Mouse (Mus musculus) ES-E14 (cell line): Measurements from ENCODE around the gene Pml. TPM values are rescaled to one million over a fixed set of nuclear protein-coding genes. Genes with fewer than 3 reads are reported as not detected.

ENCODE experiments used
- DNase-seq: peaks from one replicate; pipeline ENCODE4 v3.0.0-alpha.2; 2013; ENCODE audit warnings: low read depth, low spot score
- H3K27ac ChIP-seq: 2 replicates; pipeline ENCODE4 v1.5.1; 2012; ENCODE audit warnings: low read depth, mild to moderate bottlenecking, low read length, moderate library complexity, mixed read lengths; ENCODE audit not compliant: poor library complexity, insufficient read depth, severe bottlenecking
- H3K36me3 ChIP-seq: 2 replicates; pipeline ENCODE4 v1.6.1; 2012; ENCODE audit warnings: mild to moderate bottlenecking, low read length, moderate library complexity, mixed read lengths; ENCODE audit not compliant: control insufficient read depth, poor library complexity, insufficient read depth, severe bottlenecking
- H3K4me1 ChIP-seq, 2 experiments: fragments of 150-350 bp in 1 of 2; sonication (generic) in 1 of 2; 2 replicates each; pipeline ENCODE4 v1.6.1; 2012; ENCODE audit warnings: low read length in 2 of 2, mild to moderate bottlenecking in 1 of 2, mixed read lengths in 1 of 2; ENCODE audit not compliant: control insufficient read depth in 2 of 2, insufficient read depth in 2 of 2, poor library complexity in 1 of 2
- H3K4me3 ChIP-seq, 2 experiments: fragments of 150-350 bp in 1 of 2; sonication (generic) in 1 of 2; 2 replicates each; pipeline ENCODE4 v1.5.1; 2012; ENCODE audit warnings: low read length in 2 of 2, low read depth in 1 of 2, mild to moderate bottlenecking in 1 of 2, mixed read lengths in 1 of 2; ENCODE audit not compliant: insufficient read depth in 1 of 2, poor library complexity in 1 of 2, severe bottlenecking in 1 of 2
- H3K9ac ChIP-seq: 2 replicates; pipeline ENCODE4 v1.6.1; 2012; ENCODE audit warnings: low read depth, mild to moderate bottlenecking, low read length, mixed read lengths; ENCODE audit not compliant: poor library complexity, insufficient read depth, severe bottlenecking
- H3K9me3 ChIP-seq: fragments of 150-350 bp; sonication (generic); 2 replicates; pipeline ENCODE4 v1.6.1; 2012; ENCODE audit warnings: low read depth, mild to moderate bottlenecking, low read length; ENCODE audit not compliant: control insufficient read depth, insufficient read depth
- CHD2 ChIP-seq: IDR thresholded peaks from 2 replicates; pipeline ENCODE4 v1.6.1; 2014; ENCODE audit warnings: mild to moderate bottlenecking, low read depth, low read length, inconsistent platforms
- HCFC1 ChIP-seq: IDR thresholded peaks from 2 replicates; pipeline ENCODE4 v1.6.1; 2012; ENCODE audit warnings: low read length, inconsistent platforms, borderline replicate concordance; ENCODE audit not compliant: insufficient read depth
- MAFK ChIP-seq: IDR thresholded peaks from 2 replicates; pipeline ENCODE4 v1.6.1; 2014; ENCODE audit warnings: mild to moderate bottlenecking, low read depth, low read length, inconsistent platforms; ENCODE audit not compliant: insufficient read depth
- ZC3H11A ChIP-seq: IDR thresholded peaks from 2 replicates; pipeline ENCODE4 v1.6.1; 2012; ENCODE audit warnings: low read depth, mild to moderate bottlenecking, inconsistent platforms, low read length, borderline replicate concordance
- ZNF384 ChIP-seq: IDR thresholded peaks from 2 replicates; pipeline ENCODE4 v1.6.1; 2012; ENCODE audit warnings: low read depth, low read length, inconsistent platforms
- in situ Hi-C, 2 experiments: fragments of 600-800 bp; cut with MboI; formaldehyde crosslinking; loops; one replicate each; pipeline ENCODE4 v1.15.1; 2025; ENCODE audit warnings: low sequenced_read_pairs in 2 of 2, inconsistent platforms in 1 of 2; ENCODE audit not compliant: unreplicated experiment in 2 of 2
- total RNA-seq: library from RNA; depleted of rRNA; stranded (reverse); fragments of 300-350 nt; gene quantifications from 2 replicates; pipeline ENCODE4 v1.2.3, GENCODE M21; 2012; rRNA removed

The Pml gene
- 72.6 and 112 TPM in 2 replicates for total RNA-seq

DNA sequence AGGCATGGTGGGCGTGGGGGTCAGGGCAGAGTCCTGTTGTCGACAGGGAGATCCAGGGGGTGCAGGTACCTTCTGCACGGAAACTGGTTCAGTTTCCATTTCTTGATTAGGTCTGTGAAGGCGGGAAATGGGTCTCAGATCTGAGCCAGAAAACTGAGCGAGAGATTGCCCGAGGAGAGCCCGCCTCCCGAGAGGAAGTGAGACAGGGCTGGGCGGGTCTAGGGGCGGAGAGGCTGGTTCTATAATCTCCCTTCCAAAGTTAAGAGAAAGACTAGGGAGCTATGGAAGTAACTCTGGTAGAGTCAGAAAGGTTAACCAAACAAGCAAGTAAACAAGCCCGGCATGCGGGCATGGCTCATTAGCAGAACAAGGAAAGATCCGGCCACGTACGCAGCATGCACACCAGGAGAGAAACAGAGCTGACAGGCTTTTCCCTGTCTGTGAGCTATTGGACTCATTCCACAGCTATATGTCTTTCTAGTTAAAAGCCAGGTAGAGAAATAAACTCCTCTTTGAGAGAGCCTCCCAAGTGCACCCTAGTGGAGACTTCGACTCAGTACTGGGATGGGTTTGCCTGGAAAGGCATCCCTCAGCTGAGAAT is at the start of gene Pml:
Pml (minus strand) TSS at position 195 of the 601 bp plus-strand sequence.
- TF ChIP-seq ZC3H11A (no peak), ZNF384 (no peak), MAFK (no peak), CHD2 (no peak), HCFC1 (no peak; the same call in 1 of the 2 replicates)
- peak; percentile 61 for DNase-seq
- Histone ChIP-seq H3K4me3 (peak within 1 kb of the TSS; percentile 85 to 99), H3K9me3 (no peaks in the 10 kb centered on the region), H3K36me3 (peaks cover 12% of the 10 kb centered on the region), H3K9ac (peak within 1 kb of the TSS; percentile 97), H3K27ac (peak within 1 kb of the TSS; percentile 99), H3K4me1 (peaks cover 4 to 21% of the 10 kb centered on the region in 2 experiments)
- in situ Hi-C loops = no loop called here

DNA sequence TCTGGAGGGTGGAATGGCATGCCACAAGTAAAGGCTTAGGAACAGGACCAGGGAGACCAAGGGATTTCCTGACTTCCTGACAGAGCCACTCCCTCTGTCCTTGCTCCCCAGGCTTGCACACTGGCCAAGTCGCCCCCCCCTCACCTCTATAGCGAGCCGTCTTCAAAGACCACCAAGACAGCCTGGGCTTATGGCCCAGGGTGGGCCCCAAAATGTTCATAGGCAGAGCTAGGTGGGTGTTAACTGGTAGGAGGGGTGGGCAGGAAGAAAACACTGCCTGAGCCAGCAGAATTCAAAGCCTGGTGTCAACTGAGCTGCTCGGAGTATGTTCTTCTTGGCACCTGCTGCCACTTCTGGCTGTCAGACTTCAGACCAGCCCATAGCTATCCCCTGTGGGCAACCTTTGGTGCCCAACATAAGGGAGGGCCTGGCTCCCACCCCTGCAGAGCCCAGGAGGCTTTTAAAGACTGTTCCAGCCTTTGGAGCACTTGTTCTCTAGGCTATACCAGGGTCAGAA is 48.4 kb upstream of the Pml start:
- Histone ChIP-seq H3K9ac (no peak overlapping the region), H3K4me3 (no peak overlapping the region), H3K36me3 (no peaks in the 10 kb centered on the region), H3K27ac (no peak overlapping the region), H3K4me1 (peaks cover 7 to 17% of the 10 kb centered on the region in 2 experiments; a peak in 2 of 4 replicates), H3K9me3 (no peaks in the 10 kb centered on the region)
- no peak for TF ChIP-seq CHD2
- no peak for TF ChIP-seq HCFC1
- no peak for TF ChIP-seq ZNF384
- no peak for TF ChIP-seq ZC3H11A
- TF ChIP-seq MAFK = no peak
- DNase-seq = no peak
- in situ Hi-C loops = no loop called here

DNA sequence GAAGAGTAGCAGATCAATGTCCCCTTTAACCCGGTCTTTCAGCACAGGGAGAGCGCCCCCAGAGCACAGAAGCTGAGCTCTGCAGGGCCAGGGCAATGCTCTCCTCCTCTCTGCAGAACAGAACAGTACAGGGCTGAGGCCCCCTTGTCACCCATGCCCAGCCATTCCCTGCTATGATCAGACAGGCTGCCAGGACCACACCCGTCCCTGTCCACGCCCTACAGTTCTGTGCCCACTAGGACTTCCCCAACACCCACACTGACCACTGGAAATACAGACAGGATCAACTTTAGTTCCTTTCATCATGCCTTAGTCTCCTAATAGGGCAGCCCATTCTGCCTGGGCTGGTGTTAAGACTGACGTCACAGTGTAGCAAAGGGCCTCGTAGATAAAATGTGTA is 47.5 kb upstream of the Pml start:
- no peak for DNase-seq
- H3K4me3 ChIP-seq = no peak overlapping the region
- H3K27ac ChIP-seq = no peak overlapping the region
- no peaks in the 10 kb centered on the region for H3K36me3 ChIP-seq
- no peak overlapping the region for H3K9ac ChIP-seq
- peaks cover 7 to 19% of the 10 kb centered on the region in 2 experiments; a peak in 2 of 4 replicates for H3K4me1 ChIP-seq
- TF ChIP-seq ZNF384 (no peak), CHD2 (no peak), MAFK (no peak), ZC3H11A (no peak), HCFC1 (no peak)
- no peaks in the 10 kb centered on the region for H3K9me3 ChIP-seq
- in situ Hi-C loops = no loop called here

DNA sequence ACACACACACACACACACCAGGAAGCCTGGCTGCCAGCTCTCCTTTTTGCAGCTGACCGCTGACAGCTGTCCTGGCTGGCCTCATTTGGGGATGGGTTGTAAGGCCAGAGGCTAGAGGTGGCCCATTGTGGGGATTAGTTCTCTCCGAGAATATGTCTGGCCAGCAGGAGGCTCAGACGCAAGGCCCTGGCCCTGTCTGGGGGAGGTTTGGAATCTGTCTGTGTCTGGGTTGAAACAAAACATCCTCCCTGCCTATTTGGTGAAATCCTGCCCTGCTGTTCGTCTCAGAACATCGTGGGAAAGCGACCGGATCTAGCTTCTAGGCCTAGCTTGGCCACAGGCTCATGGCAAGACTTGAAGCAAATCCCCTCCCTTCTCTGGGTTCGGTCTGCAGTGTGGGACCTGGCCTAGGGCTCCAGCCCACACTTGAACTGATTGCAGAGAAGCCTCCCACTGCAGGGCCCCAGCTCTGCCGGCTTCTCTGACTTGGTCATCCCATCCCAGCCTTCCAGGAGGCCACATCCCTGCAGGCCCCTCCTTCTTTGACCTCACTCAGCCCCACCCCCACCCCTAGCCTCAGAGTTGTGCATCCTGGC is 46.3 kb upstream of the Pml start:
- no peaks in the 10 kb centered on the region for H3K9me3 ChIP-seq
- H3K9ac ChIP-seq = peak overlapping the region; percentile 41; the same call in 1 of the 2 replicates
- TF ChIP-seq HCFC1 (no peak), ZC3H11A (no peak), MAFK (no peak), CHD2 (no peak), ZNF384 (no peak)
- no peak overlapping the region for H3K4me3 ChIP-seq
- H3K36me3 ChIP-seq = no peaks in the 10 kb centered on the region
- H3K27ac ChIP-seq = no peak overlapping the region
- peaks cover 7 to 19% of the 10 kb centered on the region in 2 experiments; a peak in 2 of 4 replicates for H3K4me1 ChIP-seq
- in situ Hi-C loops = no loop called here
- no peak for DNase-seq
